Mouse (Mus musculus): ENCODE data around the gene Ddx28. TPM values are rescaled to one million over a fixed set of nuclear protein-coding genes. Genes with fewer than 3 reads are reported as not detected.
A peak's percentile ranks its signal among the peaks of the same experiment; 100 is the strongest.

Gene Ddx28
- polyA plus RNA-seq, 1 experiment: 6.6 TPM

GRCm38 (mm10) chr8:106054190-106054811 lies 42.6 kb upstream of the Ddx28 start:
- H3K36me3 ChIP-seq (ENCODE audit: control insufficient read depth, insufficient read depth, low read length): no peaks in the 10 kb centered on the region; the same call in 1 of the 2 replicates
- H3K27ac ChIP-seq (ENCODE audit: insufficient read depth, low read depth, low read length): peak overlapping the region; percentile 97
- peak overlapping the region; percentile 29 for H3K4me3 ChIP-seq (ENCODE audit: low read depth, low read length)
- TF ChIP-seq POLR2A (IDR thresholded peaks at IDR 0.05; ENCODE audit: low read depth, low read length) (no peak), CTCF (IDR thresholded peaks at IDR 0.05; ENCODE audit: extremely low read depth, insufficient read length, insufficient replicate concordance, low read depth, low read length) (no peak; the same call in 1 of the 2 replicates)
- 10% methylated on average over 6 of the region's 6 CpGs for WGBS
- no peaks in the 10 kb centered on the region for H3K27me3 ChIP-seq (ENCODE audit: control insufficient read depth, insufficient read depth, low read length)
- peaks cover 40% of the 10 kb centered on the region for H3K4me1 ChIP-seq (ENCODE audit: control insufficient read depth, insufficient read depth, insufficient read length, low read length)

- no peaks in the 10 kb centered on the region for H3K27me3 ChIP-seq (ENCODE audit: control insufficient read depth, insufficient read depth, low read length)
- no peak overlapping the region for H3K4me3 ChIP-seq (ENCODE audit: low read depth, low read length)
- H3K4me1 ChIP-seq (ENCODE audit: control insufficient read depth, insufficient read depth, insufficient read length, low read length): peaks cover 48% of the 10 kb centered on the region
- 45% methylated on average over 9 of the region's 9 CpGs for WGBS
- peak overlapping the region; percentile 97 for H3K27ac ChIP-seq (ENCODE audit: insufficient read depth, low read depth, low read length)
- H3K36me3 ChIP-seq (ENCODE audit: control insufficient read depth, insufficient read depth, low read length): no peaks in the 10 kb centered on the region; the same call in 1 of the 2 replicates
- TF ChIP-seq CTCF (IDR thresholded peaks at IDR 0.05; ENCODE audit: extremely low read depth, insufficient read length, insufficient replicate concordance, low read depth, low read length) (no peak), POLR2A (IDR thresholded peaks at IDR 0.05; ENCODE audit: low read depth, low read length) (no peak)
Measured at GRCm38 (mm10) chr8:106052510-106053089, 40.9 kb upstream of the Ddx28 start.

- peaks cover 55% of the 10 kb centered on the region for H3K4me1 ChIP-seq (ENCODE audit: control insufficient read depth, insufficient read depth, insufficient read length, low read length)
- H3K36me3 ChIP-seq (ENCODE audit: control insufficient read depth, insufficient read depth, low read length): no peaks in the 10 kb centered on the region; the same call in 1 of the 2 replicates
- WGBS: 82% methylated on average over 3 of the region's 3 CpGs
- no peak overlapping the region for H3K27ac ChIP-seq (ENCODE audit: insufficient read depth, low read depth, low read length)
- H3K27me3 ChIP-seq (ENCODE audit: control insufficient read depth, insufficient read depth, low read length): no peaks in the 10 kb centered on the region
- no peak for TF ChIP-seq POLR2A (IDR thresholded peaks at IDR 0.05; ENCODE audit: low read depth, low read length)
- TF ChIP-seq CTCF (IDR thresholded peaks at IDR 0.05; ENCODE audit: extremely low read depth, insufficient read length, insufficient replicate concordance, low read depth, low read length): no peak
- H3K4me3 ChIP-seq (ENCODE audit: low read depth, low read length): no peak overlapping the region
Measured at GRCm38 (mm10) chr8:106051068-106051467, 39.4 kb upstream of the Ddx28 start.

GRCm38 (mm10) chr8:106049840-106050239 lies 38.2 kb upstream of the Ddx28 start:
- no peaks in the 10 kb centered on the region for H3K27me3 ChIP-seq (ENCODE audit: control insufficient read depth, insufficient read depth, low read length)
- no peak overlapping the region for H3K4me3 ChIP-seq (ENCODE audit: low read depth, low read length)
- no peak overlapping the region for H3K27ac ChIP-seq (ENCODE audit: insufficient read depth, low read depth, low read length)
- H3K4me1 ChIP-seq (ENCODE audit: control insufficient read depth, insufficient read depth, insufficient read length, low read length): peaks cover 43% of the 10 kb centered on the region
- peaks cover 3% of the 10 kb centered on the region; the same call in 1 of the 2 replicates for H3K36me3 ChIP-seq (ENCODE audit: control insufficient read depth, insufficient read depth, low read length)
- WGBS: 93% methylated on average over 6 of the region's 6 CpGs
- TF ChIP-seq CTCF (IDR thresholded peaks at IDR 0.05; ENCODE audit: extremely low read depth, insufficient read length, insufficient replicate concordance, low read depth, low read length): no peak
- no peak for TF ChIP-seq POLR2A (IDR thresholded peaks at IDR 0.05; ENCODE audit: low read depth, low read length)

- H3K27me3 ChIP-seq (ENCODE audit: control insufficient read depth, insufficient read depth, low read length): no peaks in the 10 kb centered on the region
- peaks cover 32% of the 10 kb centered on the region for H3K4me1 ChIP-seq (ENCODE audit: control insufficient read depth, insufficient read depth, insufficient read length, low read length)
- 33% methylated on average over 5 of the region's 5 CpGs for WGBS
- H3K36me3 ChIP-seq (ENCODE audit: control insufficient read depth, insufficient read depth, low read length): 0 out of 2 replicates have a peak, but pooled peaks cover 4% of the 10 kb centered on the region
- H3K4me3 ChIP-seq (ENCODE audit: low read depth, low read length): no peak overlapping the region; the same call in 1 of the 2 replicates
- peak overlapping the region; percentile 93 for H3K27ac ChIP-seq (ENCODE audit: insufficient read depth, low read depth, low read length)
- no peak for TF ChIP-seq POLR2A (IDR thresholded peaks at IDR 0.05; ENCODE audit: low read depth, low read length)
- no peak for TF ChIP-seq CTCF (IDR thresholded peaks at IDR 0.05; ENCODE audit: extremely low read depth, insufficient read length, insufficient replicate concordance, low read depth, low read length)
Measured at GRCm38 (mm10) chr8:106047854-106048630, 36.4 kb upstream of the Ddx28 start.

- Histone ChIP-seq H3K27me3 (ENCODE audit: control insufficient read depth, insufficient read depth, low read length) (no peaks in the 10 kb centered on the region), H3K4me1 (ENCODE audit: control insufficient read depth, insufficient read depth, insufficient read length, low read length) (peaks cover 23% of the 10 kb centered on the region), H3K4me3 (ENCODE audit: low read depth, low read length) (no peak overlapping the region), H3K27ac (ENCODE audit: insufficient read depth, low read depth, low read length) (peak overlapping the region; percentile 93), H3K36me3 (ENCODE audit: control insufficient read depth, insufficient read depth, low read length) (0 out of 2 replicates have a peak, but pooled peaks cover 4% of the 10 kb centered on the region)
- 62% methylated on average over 11 of the region's 11 CpGs for WGBS
- TF ChIP-seq POLR2A (IDR thresholded peaks at IDR 0.05; ENCODE audit: low read depth, low read length): no peak
- TF ChIP-seq CTCF (IDR thresholded peaks at IDR 0.05; ENCODE audit: extremely low read depth, insufficient read length, insufficient replicate concordance, low read depth, low read length): no peak
Measured at GRCm38 (mm10) chr8:106046872-106047559, 35.3 kb upstream of the Ddx28 start.
